Mouse (Mus musculus): Measurements from ENCODE around the gene Prdm1. TPM values are rescaled to one million over a fixed set of nuclear protein-coding genes. Genes with fewer than 3 reads are reported as not detected.

The Prdm1 gene
- 12.5 TPM for polyA plus RNA-seq (2017; shearing (Covaris generic))

GRCm38 (mm10) chr10:44528291-44529082 is at the start of gene Prdm1:
TSS of gene Prdm1 (minus strand) at chr10:44528501.

